Mouse (Mus musculus): Measurements from ENCODE around the gene Khdrbs1.
"Not testable (repeated sequence)": the region's sequence is repeated elsewhere in the genome, so short reads cannot be mapped to it uniquely, and the experiment has no call there.

GRCm38 (mm10) chr4:129768742-129769141, 26.6 kb upstream of the Khdrbs1 start:
- not testable (repeated sequence) for TF ChIP-seq CTCF (IDR thresholded peaks at IDR 0.05); POLR2A (IDR thresholded peaks at IDR 0.05; ENCODE audit: insufficient read depth, low read depth, low read length); EP300 (IDR thresholded peaks at IDR 0.05; ENCODE audit: insufficient read depth, low read depth, low read length)
